Mouse (Mus musculus) spleen, adult 2 months (tissue): ENCODE data around the gene Nudt14. TPM values are rescaled to one million over a fixed set of nuclear protein-coding genes. Genes with fewer than 3 reads are reported as not detected.

Experiments
- DNase-seq, 2 experiments: peaks; one replicate each; pipeline versions ENCODE4 v3.0.0 to v3.0.0-alpha.2; 2012 to 2021; ENCODE audit warnings: low spot score in 2 of 2, low read depth in 1 of 2
- H3K27ac ChIP-seq: fragments of 200-500 bp; 2 replicates; pipeline ENCODE4 v1.5.1; 2012; ENCODE audit warnings: low read length, inconsistent platforms; ENCODE audit not compliant: insufficient read depth
- H3K27me3 ChIP-seq: fragments of 200-500 bp; 2 replicates; pipeline ENCODE4 v1.6.1; 2012; ENCODE audit warnings: mild to moderate bottlenecking, moderate library complexity, low read length, inconsistent platforms; ENCODE audit not compliant: control insufficient read depth, insufficient read depth
- H3K36me3 ChIP-seq: fragments of 200-500 bp; 2 replicates; pipeline ENCODE4 v1.6.1; 2012; ENCODE audit warnings: mild to moderate bottlenecking, low read length, inconsistent platforms; ENCODE audit not compliant: control insufficient read depth, insufficient read depth
- H3K4me1 ChIP-seq: fragments of 200-500 bp; 2 replicates; pipeline ENCODE4 v1.6.1; 2011; ENCODE audit warnings: inconsistent platforms; ENCODE audit not compliant: control insufficient read depth, insufficient read depth, insufficient read length
- H3K4me3 ChIP-seq: fragments of 200-500 bp; 2 replicates; pipeline ENCODE4 v1.5.1; 2011; ENCODE audit warnings: mild to moderate bottlenecking, inconsistent platforms; ENCODE audit not compliant: insufficient read depth, insufficient read length; ENCODE audit errors: extremely low read depth
- CTCF ChIP-seq: fragments of 200-500 bp; IDR thresholded peaks from 2 replicates; pipeline ENCODE4 v1.5.1; 2011; ENCODE audit warnings: mild to moderate bottlenecking, inconsistent platforms; ENCODE audit not compliant: insufficient read depth, insufficient read length, insufficient replicate concordance; ENCODE audit errors: extremely low read depth
- POLR2A ChIP-seq: fragments of 200-500 bp; IDR thresholded peaks from 2 replicates; pipeline ENCODE4 v1.6.1; 2011; ENCODE audit warnings: low read depth, low read length, inconsistent platforms
- WGBS: fragments of 180-500 bp; shearing (Covaris S2); methylation state at CpG from one replicate; pipeline ENCODE4 v1.1.7; 2018; 5-methylcytosine and 5-hydroxymethylcytosine counted together
- polyA plus RNA-seq: library from polyadenylated mRNA; depleted of rRNA; stranded (reverse); fragments of >200 nt; gene quantifications from 2 replicates; pipeline ENCODE4 v1.2.3, GENCODE M21; 2012; rRNA removed

Nudt14 gene
- polyA plus RNA-seq, 1 experiment, result 25.4 TPM

DNA sequence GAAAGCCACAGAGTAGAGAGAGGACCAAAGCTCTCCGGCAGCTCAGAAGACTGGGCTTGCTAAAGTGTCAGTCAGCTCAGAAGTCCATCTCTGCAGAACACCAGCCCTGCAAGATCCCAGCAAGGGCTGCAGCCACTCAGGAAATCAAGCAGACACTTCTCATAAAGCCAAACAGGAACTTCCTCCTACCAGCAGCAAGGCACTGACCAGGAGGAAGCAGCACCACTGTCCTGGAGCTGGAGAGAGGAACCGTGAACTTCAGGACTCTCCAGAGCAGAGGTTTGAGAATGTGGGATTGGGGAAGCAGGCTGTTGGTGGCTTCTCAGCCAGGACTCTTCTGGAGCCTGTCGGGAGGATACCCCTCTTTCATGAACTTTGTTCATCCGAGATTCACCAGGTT, 47.0 kb downstream of the Nudt14 start:
- WGBS, result 25% methylated on average over 4 of the region's 4 CpGs
- Histone ChIP-seq H3K4me1 (peaks cover 14% of the 10 kb centered on the region; the same call in 1 of the 2 replicates), H3K4me3 (no peak overlapping the region), H3K27me3 (no peaks in the 10 kb centered on the region), H3K36me3 (no peaks in the 10 kb centered on the region), H3K27ac (no peak overlapping the region)
- DNase-seq, result no peak
- TF ChIP-seq CTCF (no peak), POLR2A (no peak)

- no peak for TF ChIP-seq POLR2A
- TF ChIP-seq CTCF, result no peak
- H3K4me1 ChIP-seq, result peaks cover 14% of the 10 kb centered on the region; the same call in 1 of the 2 replicates
- H3K36me3 ChIP-seq, result no peaks in the 10 kb centered on the region
- 15% methylated on average over 11 of the region's 11 CpGs for WGBS
- no peaks in the 10 kb centered on the region for H3K27me3 ChIP-seq
- H3K4me3 ChIP-seq, result no peak overlapping the region
- no peak overlapping the region for H3K27ac ChIP-seq
- DNase-seq, result no peak
Observed at GRCm38 (mm10) chr12:112894303-112894884, 47.5 kb downstream of the Nudt14 start.

GRCm38 (mm10) chr12:112885465-112885864, 56.5 kb downstream of the Nudt14 start:
- no peak overlapping the region for H3K4me3 ChIP-seq
- TF ChIP-seq CTCF, result no peak
- TF ChIP-seq POLR2A, result no peak
- no peak overlapping the region for H3K27ac ChIP-seq
- no peaks in the 10 kb centered on the region for H3K36me3 ChIP-seq
- no peaks in the 10 kb centered on the region for H3K27me3 ChIP-seq
- H3K4me1 ChIP-seq, result no peaks in the 10 kb centered on the region
- DNase-seq, result no peak
- WGBS, result 28% methylated on average over 7 of the region's 7 CpGs

Other genes starting within 250 kb of the Nudt14 start
- gene Cep170b, start 221.7 kb downstream of the Nudt14 start, polyA plus RNA-seq, result 7.6 and 9.1 TPM in 2 replicates
- gene Pld4, start 181.5 kb downstream of the Nudt14 start, polyA plus RNA-seq, result 332 and 401 TPM in 2 replicates
- 0.46 and 0.83 TPM in 2 replicates for gene Ahnak2, start 139.5 kb downstream of the Nudt14 start, polyA plus RNA-seq
- gene Clba1, start 133.2 kb downstream of the Nudt14 start, polyA plus RNA-seq, result 0.83 and 1.1 TPM in 2 replicates
- gene Cdca4, start 112.7 kb downstream of the Nudt14 start, polyA plus RNA-seq, result 30.4 and 34.0 TPM in 2 replicates
- gene Gpr132, start 73.9 kb downstream of the Nudt14 start, polyA plus RNA-seq, result 77.9 and 81.1 TPM in 2 replicates
- 7.8 and 8.6 TPM in 2 replicates for gene Jag2, start 12.3 kb downstream of the Nudt14 start, polyA plus RNA-seq
- 22.3 and 61.1 TPM in 2 replicates for gene Btbd6, start 34.4 kb upstream of the Nudt14 start, polyA plus RNA-seq
- 127 and 186 TPM in 2 replicates for gene Brf1, start 58.6 kb upstream of the Nudt14 start, polyA plus RNA-seq
- gene Pacs2, start 72.4 kb upstream of the Nudt14 start, polyA plus RNA-seq, result 29.1 and 38.6 TPM in 2 replicates
- gene Tex22, start 132.4 kb upstream of the Nudt14 start, polyA plus RNA-seq, result 0.20 and 0.48 TPM in 2 replicates
- gene Mta1, start 156.2 kb upstream of the Nudt14 start, polyA plus RNA-seq, result 55.6 and 77.7 TPM in 2 replicates
- gene Crip2, start 198.1 kb upstream of the Nudt14 start, polyA plus RNA-seq, result 137 and 141 TPM in 2 replicates
- gene Crip1, start 204.2 kb upstream of the Nudt14 start, polyA plus RNA-seq, result 414 and 544 TPM in 2 replicates
- gene Tedc1, start 214.3 kb upstream of the Nudt14 start, polyA plus RNA-seq, result 16.8 and 23.2 TPM in 2 replicates
- 1.7 and 2.1 TPM in 2 replicates for gene Tmem121, start 243.8 kb upstream of the Nudt14 start, polyA plus RNA-seq